Mouse (Mus musculus): ENCODE measurements at regions not wholly inside any gene's neighbourhood (a gene's known extent, or its start where the extent isn't known, plus 50 kb on each side); places are given as distances from the start of the nearest gene placed in this dataset.

GRCm38 (mm10) chr14:81770421-81770820 lies 1786.5 kb downstream of the Olfm4 start:
- in situ Hi-C loops (cut with MboI, MseI), result no loop called here

- in situ Hi-C loops (cut with MboI, MseI), result no loop called here
Measured at GRCm38 (mm10) chr14:81771826-81772225, 1787.9 kb downstream of the Olfm4 start.

- in situ Hi-C loops (cut with MboI, MseI), result no loop called here
Measured at GRCm38 (mm10) chr14:81788859-81789258, 1805.0 kb downstream of the Olfm4 start.

GRCm38 (mm10) chr14:81823786-81824185 lies 1839.9 kb downstream of the Olfm4 start:
- in situ Hi-C loops (cut with MboI, MseI), result loop anchor here in 1 of 2 experiments (10.0 kb wide), 1 partner anchor 159 kb away; no protein-coding TSS in a partner anchor

GRCm38 (mm10) chr14:81858617-81859016 lies 1874.7 kb downstream of the Olfm4 start:
- in situ Hi-C loops (cut with MboI, MseI), result no loop called here

GRCm38 (mm10) chr14:81870388-81870787 lies 1886.5 kb downstream of the Olfm4 start:
- in situ Hi-C loops (cut with MboI, MseI), result no loop called here

All from T-helper 17 cell (primary cell).